Mouse (Mus musculus): ENCODE measurements around the gene Fam89a. TPM values are rescaled to one million over a fixed set of nuclear protein-coding genes. Genes with fewer than 3 reads are reported as not detected.

Fam89a gene
- polyA plus RNA-seq, 1 experiment, result 1.5 TPM

Other genes starting within 250 kb of the Fam89a start
- gene Cog2, start 231.1 kb downstream of the Fam89a start, polyA plus RNA-seq (2012; ENCODE audit: insufficient read depth, insufficient read length, missing spikeins), result 17.2 and 19.6 TPM in 2 replicates
- gene Agt, start 182.1 kb downstream of the Fam89a start, polyA plus RNA-seq (2012; ENCODE audit: insufficient read depth, insufficient read length, missing spikeins), result 2.4 and 3.2 TPM in 2 replicates
- not detected in 2 replicates for gene Capn9, start 175.7 kb downstream of the Fam89a start, polyA plus RNA-seq (2012; ENCODE audit: insufficient read depth, insufficient read length, missing spikeins)
- gene 2310022B05Rik, start 88.5 kb downstream of the Fam89a start, polyA plus RNA-seq (2012; ENCODE audit: insufficient read depth, insufficient read length, missing spikeins), result 7.7 and 10.0 TPM in 2 replicates
- gene Ttc13, start 29.8 kb downstream of the Fam89a start, polyA plus RNA-seq (2012; ENCODE audit: insufficient read depth, insufficient read length, missing spikeins), result 13.4 and 18.6 TPM in 2 replicates
- gene Arv1, start 29.7 kb downstream of the Fam89a start, polyA plus RNA-seq (2012; ENCODE audit: insufficient read depth, insufficient read length, missing spikeins), result 5.6 and 9.2 TPM in 2 replicates
- gene Trim67, start 41.3 kb upstream of the Fam89a start, polyA plus RNA-seq (2012; ENCODE audit: insufficient read depth, insufficient read length, missing spikeins), result 7.1 and 8.0 TPM in 2 replicates
- gene Gnpat, start 111.2 kb upstream of the Fam89a start, polyA plus RNA-seq (2012; ENCODE audit: insufficient read depth, insufficient read length, missing spikeins), result 133 and 153 TPM in 2 replicates
- 12.9 and 17.1 TPM in 2 replicates for gene 2810004N23Rik, start 111.3 kb upstream of the Fam89a start, polyA plus RNA-seq (2012; ENCODE audit: insufficient read depth, insufficient read length, missing spikeins)
- gene Exoc8, start 145.9 kb upstream of the Fam89a start, polyA plus RNA-seq (2012; ENCODE audit: insufficient read depth, insufficient read length, missing spikeins), result 9.7 and 13.5 TPM in 2 replicates
- gene Sprtn, start 146.1 kb upstream of the Fam89a start, polyA plus RNA-seq (2012; ENCODE audit: insufficient read depth, insufficient read length, missing spikeins), result 10.2 and 14.9 TPM in 2 replicates
- 134 and 142 TPM in 2 replicates for gene Egln1, start 197.5 kb upstream of the Fam89a start, polyA plus RNA-seq (2012; ENCODE audit: insufficient read depth, insufficient read length, missing spikeins)

All from brown adipose tissue, adult 24 weeks (tissue).